Mouse (Mus musculus): ENCODE data around the gene Iqcf4. TPM values are rescaled to one million over a fixed set of nuclear protein-coding genes. Genes with fewer than 3 reads are reported as not detected.

Gene Iqcf4
- not detected in 2 replicates for polyA plus RNA-seq (2014; fragmentation: Nextera tagmentation; extraction: Ambion mirVana)

- Histone ChIP-seq H3K27me3 (ENCODE audit: control insufficient read depth, insufficient read depth, low read length) (no peaks in the 10 kb centered on the region), H3K4me2 (replicated peaks; ENCODE audit: low read depth, low read length) (no peak within 1 kb of the TSS), H3K36me3 (ENCODE audit: control insufficient read depth, insufficient read depth, low read length) (no peaks in the 10 kb centered on the region), H3K9me3 (ENCODE audit: control insufficient read depth, low read length) (no peaks in the 10 kb centered on the region), H3K9ac (ENCODE audit: low read depth, low read length) (no peak within 1 kb of the TSS), H3K4me3 (ENCODE audit: low read depth, low read length) (no peak within 1 kb of the TSS), H3K27ac (ENCODE audit: low read depth, low read length) (no peak within 1 kb of the TSS), H3K4me1 (replicated peaks; ENCODE audit: control insufficient read depth, insufficient read depth, low read length) (no peaks in the 10 kb centered on the region)
- DNase-seq (ENCODE audit: low spot score) (no peak), ATAC-seq (ENCODE audit: low FRiP score) (no peak)
- WGBS: 90% methylated on average over 7 of the region's 7 CpGs
Measured at GRCm38 (mm10) chr9:106570896-106571295, at the start of gene Iqcf4. Gene Iqcf4 (minus strand): TSS chr9:106570996.

- no peaks in the 10 kb centered on the region for H3K9me3 ChIP-seq (ENCODE audit: control insufficient read depth, low read length)
- H3K9ac ChIP-seq (ENCODE audit: low read depth, low read length): no peak overlapping the region
- WGBS: 86% methylated on average over 3 of the region's 3 CpGs
- no peaks in the 10 kb centered on the region for H3K27me3 ChIP-seq (ENCODE audit: control insufficient read depth, insufficient read depth, low read length)
- no peak for DNase-seq (ENCODE audit: low spot score)
- no peak overlapping the region for H3K4me2 ChIP-seq (replicated peaks; ENCODE audit: low read depth, low read length)
- H3K36me3 ChIP-seq (ENCODE audit: control insufficient read depth, insufficient read depth, low read length): no peaks in the 10 kb centered on the region
- ATAC-seq (ENCODE audit: low FRiP score): no peak
- H3K4me1 ChIP-seq (replicated peaks; ENCODE audit: control insufficient read depth, insufficient read depth, low read length): no peaks in the 10 kb centered on the region
- no peak overlapping the region for H3K4me3 ChIP-seq (ENCODE audit: low read depth, low read length)
- no peak overlapping the region for H3K27ac ChIP-seq (ENCODE audit: low read depth, low read length)
Measured at GRCm38 (mm10) chr9:106617496-106617895, 46.7 kb upstream of the Iqcf4 start.

GRCm38 (mm10) chr9:106616306-106616705, 45.5 kb upstream of the Iqcf4 start:
- Histone ChIP-seq H3K27ac (ENCODE audit: low read depth, low read length) (no peak overlapping the region), H3K4me2 (replicated peaks; ENCODE audit: low read depth, low read length) (no peak overlapping the region), H3K9me3 (ENCODE audit: control insufficient read depth, low read length) (no peaks in the 10 kb centered on the region), H3K4me1 (replicated peaks; ENCODE audit: control insufficient read depth, insufficient read depth, low read length) (no peaks in the 10 kb centered on the region), H3K4me3 (ENCODE audit: low read depth, low read length) (no peak overlapping the region), H3K9ac (ENCODE audit: low read depth, low read length) (no peak overlapping the region), H3K27me3 (ENCODE audit: control insufficient read depth, insufficient read depth, low read length) (no peaks in the 10 kb centered on the region), H3K36me3 (ENCODE audit: control insufficient read depth, insufficient read depth, low read length) (no peaks in the 10 kb centered on the region)
- DNase-seq (ENCODE audit: low spot score) (no peak), ATAC-seq (ENCODE audit: low FRiP score) (no peak)
- WGBS: 85% methylated on average over 9 of the region's 9 CpGs

- Histone ChIP-seq H3K27ac (ENCODE audit: low read depth, low read length) (no peak overlapping the region), H3K27me3 (ENCODE audit: control insufficient read depth, insufficient read depth, low read length) (no peaks in the 10 kb centered on the region), H3K9me3 (ENCODE audit: control insufficient read depth, low read length) (no peaks in the 10 kb centered on the region), H3K4me2 (replicated peaks; ENCODE audit: low read depth, low read length) (no peak overlapping the region), H3K36me3 (ENCODE audit: control insufficient read depth, insufficient read depth, low read length) (no peaks in the 10 kb centered on the region), H3K9ac (ENCODE audit: low read depth, low read length) (no peak overlapping the region), H3K4me3 (ENCODE audit: low read depth, low read length) (no peak overlapping the region), H3K4me1 (replicated peaks; ENCODE audit: control insufficient read depth, insufficient read depth, low read length) (no peaks in the 10 kb centered on the region)
- no peak for ATAC-seq (ENCODE audit: low FRiP score)
- WGBS: 45% methylated on average over 3 of the region's 3 CpGs
- no peak for DNase-seq (ENCODE audit: low spot score)
Measured at GRCm38 (mm10) chr9:106614616-106615015, 43.8 kb upstream of the Iqcf4 start.

GRCm38 (mm10) chr9:106613951-106614350, 43.2 kb upstream of the Iqcf4 start:
- Histone ChIP-seq H3K27ac (ENCODE audit: low read depth, low read length) (no peak overlapping the region), H3K27me3 (ENCODE audit: control insufficient read depth, insufficient read depth, low read length) (no peaks in the 10 kb centered on the region), H3K4me2 (replicated peaks; ENCODE audit: low read depth, low read length) (no peak overlapping the region), H3K4me1 (replicated peaks; ENCODE audit: control insufficient read depth, insufficient read depth, low read length) (no peaks in the 10 kb centered on the region), H3K36me3 (ENCODE audit: control insufficient read depth, insufficient read depth, low read length) (no peaks in the 10 kb centered on the region), H3K9ac (ENCODE audit: low read depth, low read length) (no peak overlapping the region), H3K4me3 (ENCODE audit: low read depth, low read length) (no peak overlapping the region), H3K9me3 (ENCODE audit: control insufficient read depth, low read length) (no peaks in the 10 kb centered on the region)
- WGBS: 63% methylated on average over 2 of the region's 2 CpGs
- ATAC-seq (ENCODE audit: low FRiP score) (no peak), DNase-seq (ENCODE audit: low spot score) (no peak)

GRCm38 (mm10) chr9:106610727-106611126, 39.9 kb upstream of the Iqcf4 start:
- Histone ChIP-seq H3K4me1 (replicated peaks; ENCODE audit: control insufficient read depth, insufficient read depth, low read length) (no peaks in the 10 kb centered on the region), H3K9ac (ENCODE audit: low read depth, low read length) (no peak overlapping the region), H3K4me2 (replicated peaks; ENCODE audit: low read depth, low read length) (no peak overlapping the region), H3K27ac (ENCODE audit: low read depth, low read length) (no peak overlapping the region), H3K9me3 (ENCODE audit: control insufficient read depth, low read length) (no peaks in the 10 kb centered on the region), H3K4me3 (ENCODE audit: low read depth, low read length) (no peak overlapping the region), H3K27me3 (ENCODE audit: control insufficient read depth, insufficient read depth, low read length) (no peaks in the 10 kb centered on the region), H3K36me3 (ENCODE audit: control insufficient read depth, insufficient read depth, low read length) (no peaks in the 10 kb centered on the region)
- ATAC-seq (ENCODE audit: low FRiP score) (no peak), DNase-seq (ENCODE audit: low spot score) (no peak)
- WGBS: 82% methylated on average over 4 of the region's 4 CpGs

GRCm38 (mm10) chr9:106600546-106600945, 29.8 kb upstream of the Iqcf4 start:
- Histone ChIP-seq H3K9ac (ENCODE audit: low read depth, low read length) (no peak overlapping the region), H3K4me1 (replicated peaks; ENCODE audit: control insufficient read depth, insufficient read depth, low read length) (no peaks in the 10 kb centered on the region), H3K4me2 (replicated peaks; ENCODE audit: low read depth, low read length) (no peak overlapping the region), H3K9me3 (ENCODE audit: control insufficient read depth, low read length) (no peaks in the 10 kb centered on the region), H3K36me3 (ENCODE audit: control insufficient read depth, insufficient read depth, low read length) (no peaks in the 10 kb centered on the region), H3K4me3 (ENCODE audit: low read depth, low read length) (no peak overlapping the region), H3K27me3 (ENCODE audit: control insufficient read depth, insufficient read depth, low read length) (no peaks in the 10 kb centered on the region), H3K27ac (ENCODE audit: low read depth, low read length) (no peak overlapping the region)
- DNase-seq (ENCODE audit: low spot score) (peak; percentile 80), ATAC-seq (ENCODE audit: low FRiP score) (no peak)
- 35% methylated on average over 8 of the region's 8 CpGs for WGBS

- ATAC-seq (ENCODE audit: low FRiP score) (no peak), DNase-seq (ENCODE audit: low spot score) (no peak)
- no peaks in the 10 kb centered on the region for H3K27me3 ChIP-seq (ENCODE audit: control insufficient read depth, insufficient read depth, low read length)
- H3K4me3 ChIP-seq (ENCODE audit: low read depth, low read length): no peak overlapping the region
- no peak overlapping the region for H3K9ac ChIP-seq (ENCODE audit: low read depth, low read length)
- no peaks in the 10 kb centered on the region for H3K4me1 ChIP-seq (replicated peaks; ENCODE audit: control insufficient read depth, insufficient read depth, low read length)
- no peaks in the 10 kb centered on the region for H3K36me3 ChIP-seq (ENCODE audit: control insufficient read depth, insufficient read depth, low read length)
- H3K4me2 ChIP-seq (replicated peaks; ENCODE audit: low read depth, low read length): no peak overlapping the region
- WGBS: 46% methylated on average over 7 of the region's 7 CpGs
- no peak overlapping the region for H3K27ac ChIP-seq (ENCODE audit: low read depth, low read length)
- H3K9me3 ChIP-seq (ENCODE audit: control insufficient read depth, low read length): no peaks in the 10 kb centered on the region
Measured at GRCm38 (mm10) chr9:106598466-106598865, 27.7 kb upstream of the Iqcf4 start.

- no peaks in the 10 kb centered on the region for H3K4me1 ChIP-seq (replicated peaks; ENCODE audit: control insufficient read depth, insufficient read depth, low read length)
- no peak overlapping the region for H3K9ac ChIP-seq (ENCODE audit: low read depth, low read length)
- no peaks in the 10 kb centered on the region for H3K36me3 ChIP-seq (ENCODE audit: control insufficient read depth, insufficient read depth, low read length)
- no peak overlapping the region for H3K4me2 ChIP-seq (replicated peaks; ENCODE audit: low read depth, low read length)
- no peaks in the 10 kb centered on the region for H3K27me3 ChIP-seq (ENCODE audit: control insufficient read depth, insufficient read depth, low read length)
- ATAC-seq (ENCODE audit: low FRiP score): no peak
- no peak overlapping the region for H3K4me3 ChIP-seq (ENCODE audit: low read depth, low read length)
- no peak for DNase-seq (ENCODE audit: low spot score)
- WGBS: 77% methylated on average over 7 of the region's 7 CpGs
- H3K27ac ChIP-seq (ENCODE audit: low read depth, low read length): no peak overlapping the region
- no peaks in the 10 kb centered on the region for H3K9me3 ChIP-seq (ENCODE audit: control insufficient read depth, low read length)
Measured at GRCm38 (mm10) chr9:106595836-106596235, 25.0 kb upstream of the Iqcf4 start.

All from hindbrain, embryonic 11.5 days (tissue).